Mouse (Mus musculus) small intestine, adult 2 months (tissue): ENCODE data around the gene Commd4.

ENCODE experiments used
- CTCF ChIP-seq: fragments of 200-500 bp; IDR thresholded peaks from 2 replicates; pipeline ENCODE4 v1.5.1; 2012; ENCODE audit warnings: low read depth, mild to moderate bottlenecking, control low read depth, inconsistent platforms, low read length, moderate library complexity, mixed read lengths; ENCODE audit not compliant: insufficient replicate concordance, insufficient read length; ENCODE audit errors: extremely low read depth
- POLR2A ChIP-seq: fragments of 200-500 bp; IDR thresholded peaks from 2 replicates; pipeline ENCODE4 v1.6.1; 2012; ENCODE audit warnings: low read depth, mild to moderate bottlenecking, control low read depth, inconsistent platforms, low read length, moderate library complexity

DNA sequence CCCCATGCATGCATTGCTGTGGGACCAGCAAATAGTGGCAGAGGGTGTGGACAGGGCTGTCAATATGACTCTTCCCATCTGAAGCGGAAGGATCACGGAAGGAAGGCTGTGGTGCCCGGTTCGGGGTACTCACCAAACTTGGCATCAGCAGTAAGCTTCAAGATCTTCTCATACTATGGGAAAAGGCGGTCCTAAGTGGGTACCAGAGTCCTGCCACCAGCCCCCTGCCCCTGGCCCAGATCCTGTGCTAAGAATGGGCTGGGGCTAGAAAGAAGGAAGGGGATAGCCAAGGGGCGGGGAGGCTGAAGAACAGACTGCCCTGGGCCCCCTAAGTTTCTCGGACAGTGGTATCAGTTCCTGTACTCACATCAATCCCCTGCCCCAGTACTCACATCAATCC is 1.7 kb downstream of the Commd4 start:
- TF ChIP-seq CTCF, result no peak
- no peak for TF ChIP-seq POLR2A
